18 mouse cellular contexts compared by ENCODE assay signal in genomic region chr16:7089475-7089874, GRCm38 (mm10).
DNase-seq lines count a peak whose midpoint lies in the region; ATAC-seq and TF ChIP-seq lines count a peak whose summit lies in the region.
"Had no signal": no experiment of that assay in that cellular context is flagged by ENCODE, and none has a peak within 500 bp of the region (broad histone marks: within the 10 kb centered on the region; RNA-seq: fewer than 3 reads in every experiment).

No protein-coding gene starts in this region.

- H3K27me3 ChIP-seq in kidney, embryonic 14.5 days (ENCODE audit: control insufficient read depth, insufficient read depth, low read length), result no peaks in the 10 kb centered on the region
- no peaks in the 10 kb centered on the region for H3K27me3 ChIP-seq in kidney, adult 2 months (replicated peaks; ENCODE audit: control insufficient read depth, insufficient read depth, low read length)
- H3K27me3 ChIP-seq in hindbrain, embryonic 10.5 days (ENCODE audit: insufficient read depth, poor library complexity, severe bottlenecking), result no peaks in the 10 kb centered on the region
- H3K27me3 ChIP-seq: CH12.LX; forebrain, embryonic 15.5 days; hindbrain, embryonic 13.5 days; intestine, embryonic 15.5 days; neural tube, embryonic 13.5 days had no signal

- no peak for DNase-seq in kidney, adult 2 months
- DNase-seq in forelimb bud, embryonic 11.5 days (ENCODE audit: low read depth, low spot score), result peak; percentile 8
- peak; percentile 63 for DNase-seq in gastrocnemius, postnatal 25 days
- peak; percentile 27 for DNase-seq in lung, postnatal 25 days (ENCODE audit: low spot score)
- no peak for DNase-seq in hindbrain, embryonic 10.5 days (ENCODE audit: low spot score)
- no peak for DNase-seq in spleen, adult 12 weeks (ENCODE audit: low spot score)
- DNase-seq: cerebellum, postnatal 10 days; embryo, embryonic 11 days; kidney, postnatal 36 days; left cerebral cortex, postnatal 4 days; thymus, adult 2 months had no signal

- H3K4me2 ChIP-seq in kidney, embryonic 14.5 days (replicated peaks; ENCODE audit: low read depth, low read length), result no peak overlapping the region
- H3K4me2 ChIP-seq: forebrain, embryonic 15.5 days; hindbrain, embryonic 13.5 days; intestine, embryonic 15.5 days; neural tube, embryonic 13.5 days had no signal

- H3K4me3 ChIP-seq in kidney, embryonic 14.5 days (ENCODE audit: low read length), result no peak overlapping the region
- no peak overlapping the region for H3K4me3 ChIP-seq in kidney, adult 2 months (ENCODE audit: insufficient read depth, low read depth, low read length)
- no peak overlapping the region for H3K4me3 ChIP-seq in hindbrain, embryonic 10.5 days
- H3K4me3 ChIP-seq: erythroblast, embryonic 14.5 days; forebrain, embryonic 15.5 days; hindbrain, embryonic 13.5 days; intestine, embryonic 15.5 days; neural tube, embryonic 13.5 days had no signal

- no peak for TF ChIP-seq POLR2A in kidney, adult 2 months (IDR thresholded peaks at IDR 0.05; ENCODE audit: low read depth, low read length)

- no peaks in the 10 kb centered on the region for H3K9me3 ChIP-seq in kidney, embryonic 14.5 days (ENCODE audit: control insufficient read depth, low read length)
- H3K9me3 ChIP-seq in hindbrain, embryonic 10.5 days, result no peaks in the 10 kb centered on the region
- H3K9me3 ChIP-seq: forebrain, embryonic 15.5 days; hindbrain, embryonic 13.5 days; intestine, embryonic 15.5 days; neural tube, embryonic 13.5 days had no signal

- 0 out of 2 replicates have a peak, but pooled peaks have one; percentile 24 for ATAC-seq in kidney, embryonic 14.5 days (ENCODE audit: low FRiP score, low TSS enrichment)
- ATAC-seq: forebrain, embryonic 15.5 days; intestine, embryonic 15.5 days had no signal

- TF ChIP-seq CTCF in kidney, adult 2 months (conservative IDR thresholded peaks at IDR 0.05; ENCODE audit: insufficient read depth, insufficient read length, low read depth, low read length), result no peak

- H3K9ac ChIP-seq in kidney, embryonic 14.5 days (ENCODE audit: low read depth, low read length), result no peak overlapping the region
- H3K9ac ChIP-seq: forebrain, embryonic 15.5 days; hindbrain, embryonic 13.5 days; intestine, embryonic 15.5 days; neural tube, embryonic 13.5 days had no signal

- 38% methylated on average over 1 of the region's 1 CpGs for WGBS in kidney, embryonic 14.5 days
- 68% methylated on average over 1 of the region's 1 CpGs for WGBS in kidney, adult 2 months
- WGBS in hindbrain, embryonic 10.5 days, result 60% methylated on average over 1 of the region's 1 CpGs

- no peaks in the 10 kb centered on the region for H3K4me1 ChIP-seq in kidney, embryonic 14.5 days (ENCODE audit: control insufficient read depth, insufficient read depth, low read length)
- H3K4me1 ChIP-seq in kidney, adult 2 months (ENCODE audit: control insufficient read depth, insufficient read depth, low read length), result no peaks in the 10 kb centered on the region
- H3K4me1 ChIP-seq in hindbrain, embryonic 10.5 days (replicated peaks), result no peaks in the 10 kb centered on the region
- H3K4me1 ChIP-seq: intestine, embryonic 15.5 days; neural tube, embryonic 13.5 days had no signal

- H3K27ac ChIP-seq in kidney, embryonic 14.5 days (ENCODE audit: low read depth, low read length), result no peak overlapping the region
- H3K27ac ChIP-seq in kidney, adult 2 months (ENCODE audit: insufficient read depth, low read depth, low read length), result no peak overlapping the region
- H3K27ac ChIP-seq in hindbrain, embryonic 10.5 days, result no peak overlapping the region
- H3K27ac ChIP-seq: forebrain, embryonic 15.5 days; hindbrain, embryonic 13.5 days; intestine, embryonic 15.5 days; neural tube, embryonic 13.5 days had no signal

- no peaks in the 10 kb centered on the region for H3K36me3 ChIP-seq in kidney, embryonic 14.5 days (ENCODE audit: control insufficient read depth, insufficient read depth, low read length)
- H3K36me3 ChIP-seq in kidney, adult 2 months (ENCODE audit: control insufficient read depth, insufficient read depth, low read length), result no peaks in the 10 kb centered on the region
- no peaks in the 10 kb centered on the region for H3K36me3 ChIP-seq in hindbrain, embryonic 10.5 days
- H3K36me3 ChIP-seq: forebrain, embryonic 15.5 days; hindbrain, embryonic 13.5 days; intestine, embryonic 15.5 days; neural tube, embryonic 13.5 days had no signal

Comparison
In these comparisons a context has a peak if more than half of its experiments do, and no peak if none do; other contexts are left out.
1. DNase-seq: peak in forelimb bud, embryonic 11.5 days (single experiment), gastrocnemius, postnatal 25 days (single experiment) and lung, postnatal 25 days (single experiment); none in kidney, adult 2 months (single experiment), hindbrain, embryonic 10.5 days (single experiment) and spleen, adult 12 weeks (single experiment).